Mouse (Mus musculus): ENCODE results near the gene Ppfibp2.

DNA sequence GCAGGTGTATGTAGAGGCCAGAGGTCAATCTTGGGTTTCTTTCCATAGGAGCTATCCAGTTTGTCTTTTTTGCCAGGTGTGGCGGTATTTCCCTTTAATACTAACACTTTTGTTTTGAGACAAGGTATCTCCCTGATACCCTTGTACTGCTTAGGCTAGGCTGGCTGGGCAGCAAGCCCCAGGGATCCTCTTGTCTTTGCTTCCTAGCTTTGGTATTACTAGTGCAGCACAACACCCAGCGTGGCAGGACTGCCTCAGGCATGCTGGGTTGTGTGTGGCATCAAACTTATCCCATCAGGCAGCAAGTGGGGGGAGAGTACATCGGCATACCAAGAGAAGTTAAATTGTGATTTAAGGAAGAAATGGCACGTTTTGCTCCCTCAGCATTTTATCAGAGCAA is 7.5 kb downstream of the Ppfibp2 start:
- TF ChIP-seq CTCF (IDR thresholded peaks at IDR 0.05; ENCODE audit: insufficient read depth, low read length) (no peak), POLR2A (IDR thresholded peaks at IDR 0.05; ENCODE audit: borderline replicate concordance, extremely low read depth, low read depth, low read length) (no peak)
